Mouse (Mus musculus): ENCODE results near the gene Mon2.
A peak's percentile ranks its signal among the peaks of the same experiment; 100 is the strongest.

- TF ChIP-seq USF2 (IDR thresholded peaks at IDR 0.05; ENCODE audit: borderline replicate concordance in 1 of 2, insufficient read depth in 1 of 2, low read depth in 1 of 2, low read length in 2 of 2) (no peak), EP300 (IDR thresholded peaks at IDR 0.05; ENCODE audit: low read depth in 1 of 2, low read length in 2 of 2) (0 out of 4 replicates have a peak, but pooled peaks of 1 of the 2 experiments have one; percentile 19), CHD2 (IDR thresholded peaks at IDR 0.05; ENCODE audit: low read length) (no peak), CTCF (IDR thresholded peaks at IDR 0.05 in 2 of 3, conservative IDR thresholded peaks at IDR 0.05 in 1 of 3; ENCODE audit: control insufficient read depth in 1 of 3, insufficient read depth in 1 of 3, low read depth in 2 of 3, low read length in 3 of 3, poor library complexity in 1 of 3, severe bottlenecking in 1 of 3) (peak; percentile 8 to 93 (median 64); a peak in 4 of 6 replicates), POLR2AphosphoS2 (IDR thresholded peaks at IDR 0.05; ENCODE audit: low read length) (no peak), POLR2A (IDR thresholded peaks at IDR 0.05; ENCODE audit: control insufficient read depth in 1 of 2, insufficient read depth in 1 of 2, low read depth in 1 of 2, low read length in 2 of 2, poor library complexity in 1 of 2) (no peak), NELFE (IDR thresholded peaks at IDR 0.05; ENCODE audit: low read depth, low read length) (no peak), GATA1 (IDR thresholded peaks at IDR 0.05; ENCODE audit: low read depth, low read length) (no peak), MYC (IDR thresholded peaks at IDR 0.05; ENCODE audit: low read depth, low read length) (0 out of 2 replicates have a peak, but pooled peaks have one; percentile 56), GABPA (IDR thresholded peaks at IDR 0.05; ENCODE audit: low read depth, low read length) (no peak)
These were observed 70.8 kb downstream of the Mon2 start for GRCm38 (mm10) chr10:123005237-123006185.
